Mouse (Mus musculus) megakaryocyte progenitor cell, adult 5-6 weeks (primary cell): ENCODE results near the gene Cabin1. TPM values are rescaled to one million over a fixed set of nuclear protein-coding genes. Genes with fewer than 3 reads are reported as not detected.
A peak's percentile ranks its signal among the peaks of the same experiment; 100 is the strongest.

Experiments
- ATAC-seq: replicated peaks from 2 replicates; pipeline ENCODE4 v1.8.0; 2016; ENCODE audit warnings: mild to moderate bottlenecking, moderate TSS enrichment, inconsistent platforms; ENCODE audit not compliant: poor library complexity
- total RNA-seq, 2 experiments: library from RNA; stranded (forward) in 1 of 2; stranded (reverse) in 1 of 2; fragments of 157-497, 149-512 nt in 1 of 2; fragments of 200-1000 nt in 1 of 2; gene quantifications; 2 replicates each; pipeline versions ENCODE4 v1.2.3 to v1.2.4; 2015 to 2017

Cabin1 gene
- total RNA-seq, 2 experiments from 2014 or later = 36.5 to 37.8 TPM

- peak; percentile 38 for ATAC-seq
Observed at GRCm38 (mm10) chr10:75641721-75642222, 122.4 kb downstream of the Cabin1 start.

DNA sequence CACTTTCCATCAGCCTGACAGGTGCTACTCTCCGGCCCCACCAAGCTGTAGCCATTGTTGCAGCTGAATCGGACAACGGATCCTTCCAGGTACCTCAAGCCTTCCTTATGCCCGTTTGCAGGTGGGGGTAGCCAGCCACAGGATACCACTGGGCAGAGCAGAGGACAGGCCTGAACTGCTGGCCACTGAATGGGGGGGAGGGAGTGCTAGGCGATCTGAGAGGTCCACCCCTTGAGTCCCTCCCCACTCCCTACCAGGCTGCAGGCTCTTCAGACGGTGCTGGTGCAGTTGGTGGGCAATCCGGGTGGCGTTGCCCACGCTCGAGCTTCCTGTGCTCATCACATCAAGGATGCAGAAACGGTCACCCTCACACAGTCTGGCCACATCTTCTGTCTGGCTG lies 126.4 kb downstream of the Cabin1 start:
- no peak for ATAC-seq

- peak; percentile 29; the same call in 1 of the 2 replicates for ATAC-seq
Observed at GRCm38 (mm10) chr10:75636084-75636786, 127.9 kb downstream of the Cabin1 start.

DNA sequence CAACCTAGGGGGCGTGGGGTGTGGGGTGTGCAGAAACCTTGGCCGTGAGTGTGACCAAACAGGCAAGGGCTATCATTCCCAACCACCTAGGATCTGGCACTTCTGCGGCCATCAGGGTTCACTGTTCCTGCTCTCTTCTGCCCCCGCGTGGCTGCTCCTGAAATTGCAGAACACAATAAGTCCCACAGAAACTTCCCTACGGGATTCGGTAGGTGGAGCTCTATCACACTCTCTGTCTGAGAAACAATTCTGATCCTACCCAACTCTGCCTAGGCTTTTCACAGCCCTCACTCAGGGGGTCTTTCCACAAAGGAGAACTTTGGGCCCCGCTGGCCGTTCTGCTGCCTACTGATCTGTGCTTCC lies 128.5 kb downstream of the Cabin1 start:
- peak; percentile 96 for ATAC-seq

- no peak for ATAC-seq
Observed at GRCm38 (mm10) chr10:75635019-75635692, 129.0 kb downstream of the Cabin1 start.

DNA sequence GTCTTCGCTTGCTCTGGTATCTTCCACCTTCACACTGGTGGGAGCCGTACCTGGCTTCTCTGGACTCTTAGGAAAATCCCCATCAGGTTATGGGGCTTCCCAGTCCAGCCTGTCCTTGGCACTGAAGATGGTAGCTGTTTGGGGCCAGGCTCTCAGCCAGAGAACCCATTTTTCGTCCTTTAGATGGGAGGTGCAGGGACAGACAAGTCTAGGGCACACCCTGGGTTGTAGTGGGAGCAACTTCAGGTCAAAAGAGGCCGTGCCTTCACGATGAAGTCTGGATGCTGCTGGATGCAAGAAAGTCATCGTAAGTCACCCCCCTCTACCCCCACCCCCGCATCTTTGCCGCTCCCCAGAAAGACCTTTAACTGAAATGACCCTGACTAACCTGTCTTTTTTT lies 129.5 kb downstream of the Cabin1 start:
- no peak for ATAC-seq

- no peak for ATAC-seq
Observed at GRCm38 (mm10) chr10:75633576-75634139, 130.5 kb downstream of the Cabin1 start.

GRCm38 (mm10) chr10:75633048-75633447 lies 131.1 kb downstream of the Cabin1 start:
- no peak for ATAC-seq

GRCm38 (mm10) chr10:75632633-75633032 lies 131.5 kb downstream of the Cabin1 start:
- no peak for ATAC-seq

GRCm38 (mm10) chr10:75627490-75627889 lies 136.7 kb downstream of the Cabin1 start:
- ATAC-seq = no peak

DNA sequence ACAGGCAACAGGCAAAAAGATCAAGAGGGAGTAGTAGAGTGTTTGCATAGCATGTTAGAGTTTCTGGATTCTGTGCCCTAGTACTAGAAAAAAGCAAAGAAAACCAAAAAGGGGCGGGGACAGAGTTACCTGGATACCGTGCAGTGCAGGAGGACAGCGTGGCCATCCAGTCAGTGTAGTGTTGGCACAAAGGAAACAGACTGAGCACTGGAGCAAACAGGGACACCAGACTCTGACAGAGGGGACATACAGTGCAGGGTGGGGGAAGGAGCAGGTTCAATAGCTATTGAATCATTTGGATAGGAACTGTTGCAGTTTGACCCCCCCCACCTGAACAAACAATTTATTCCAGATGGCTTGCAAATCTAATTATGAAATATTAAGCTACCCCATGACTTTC lies 137.2 kb downstream of the Cabin1 start:
- no peak for ATAC-seq

DNA sequence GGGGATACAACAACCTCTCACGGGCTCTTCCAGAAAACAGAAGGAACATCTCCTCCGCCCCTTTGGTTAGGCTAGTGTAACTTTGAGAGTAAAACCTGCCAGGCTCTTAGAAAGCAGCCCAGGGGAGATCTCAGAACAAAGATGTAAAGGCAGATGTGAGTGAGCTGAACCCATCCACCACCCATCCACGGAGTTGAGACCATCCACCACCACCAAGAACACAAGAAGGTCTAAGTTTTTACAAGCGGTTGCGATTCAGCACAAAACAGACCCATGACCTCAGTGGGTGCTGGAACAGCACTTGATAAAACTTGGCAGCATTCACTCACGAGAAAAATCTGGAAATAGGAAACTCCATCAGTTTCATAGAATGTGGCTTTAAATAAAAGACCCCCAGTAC lies 138.2 kb downstream of the Cabin1 start:
- no peak for ATAC-seq

DNA sequence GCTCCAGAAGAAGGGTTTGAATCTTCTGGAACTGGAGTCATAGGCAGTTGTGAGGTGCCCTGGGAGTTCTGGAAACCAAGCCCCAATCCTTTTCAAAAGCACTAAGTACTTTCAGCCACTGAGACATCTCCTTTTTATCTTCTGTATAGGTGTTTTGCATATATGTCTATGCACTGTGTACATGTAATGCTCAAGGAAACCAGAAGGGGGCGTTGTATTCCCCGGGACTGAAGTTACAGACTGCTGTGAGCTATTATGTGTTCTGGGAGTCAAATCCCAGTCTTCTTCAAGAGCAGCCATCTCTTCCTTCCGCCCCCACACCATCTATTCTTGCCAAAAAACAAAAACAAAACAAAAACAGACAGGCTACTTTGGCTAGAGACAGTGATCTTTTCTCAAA lies 143.3 kb downstream of the Cabin1 start:
- no peak for ATAC-seq

DNA sequence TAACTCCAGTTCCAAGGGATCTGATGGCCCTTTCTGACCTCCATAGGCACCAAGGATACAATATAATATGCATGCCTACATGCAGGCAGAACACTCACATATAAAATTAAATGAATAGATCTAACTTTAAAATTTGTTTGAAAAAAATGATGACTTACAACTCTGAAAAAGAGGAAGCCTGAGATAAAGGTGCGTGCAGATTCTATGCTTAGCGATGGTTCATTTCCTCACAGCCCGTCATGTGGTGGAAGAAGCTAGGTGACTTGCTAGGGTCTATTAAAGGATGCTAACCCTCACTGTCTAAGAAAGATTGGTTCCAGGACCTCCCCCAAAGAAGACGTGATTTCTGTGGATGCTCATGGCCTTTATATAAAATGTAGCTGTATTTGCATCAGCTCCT lies 148.1 kb downstream of the Cabin1 start:
- no peak for ATAC-seq

GRCm38 (mm10) chr10:75610486-75610885 lies 153.7 kb downstream of the Cabin1 start:
- no peak for ATAC-seq

GRCm38 (mm10) chr10:75608975-75609374 lies 155.2 kb downstream of the Cabin1 start:
- no peak for ATAC-seq

GRCm38 (mm10) chr10:75607253-75607652 lies 156.9 kb downstream of the Cabin1 start:
- no peak for ATAC-seq

DNA sequence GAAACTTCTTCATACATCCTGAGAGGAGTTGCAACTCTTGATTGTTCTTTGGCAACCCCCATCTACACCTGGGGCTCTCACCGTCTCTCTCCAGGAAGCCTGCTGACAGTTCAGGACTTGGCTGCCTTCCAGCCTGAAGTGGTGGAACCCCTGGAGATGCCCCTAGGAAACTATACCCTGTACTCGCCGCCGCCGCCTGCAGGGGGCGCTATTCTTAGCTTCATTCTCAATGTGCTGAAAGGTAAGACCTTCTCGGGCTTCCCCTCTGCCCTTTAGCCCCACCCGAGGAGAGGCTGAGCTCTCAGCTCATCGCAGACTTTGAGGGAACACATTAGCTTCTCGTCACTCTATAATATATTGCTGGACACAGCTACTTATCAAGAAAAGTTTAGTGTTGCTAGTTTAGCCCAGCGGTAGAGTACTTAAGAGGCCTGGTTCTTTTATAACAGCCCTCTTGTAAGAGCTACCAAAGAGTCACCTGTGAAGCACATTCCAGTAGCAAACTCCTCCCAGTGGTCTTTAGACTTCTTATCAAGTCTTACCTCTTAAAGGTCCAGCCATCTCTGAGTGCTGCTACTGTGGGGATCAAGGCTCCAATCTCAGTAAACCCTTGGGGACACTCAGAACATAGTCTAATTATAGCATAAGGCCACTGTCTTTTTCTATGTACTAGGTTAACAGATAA lies 158.8 kb downstream of the Cabin1 start:
- ATAC-seq = no peak

- ATAC-seq = no peak
Observed at GRCm38 (mm10) chr10:75600189-75600730, 163.9 kb downstream of the Cabin1 start.
